Mouse (Mus musculus): Measurements from ENCODE around the gene Clrn1.
A peak's percentile ranks its signal among the peaks of the same experiment; 100 is the strongest.
"Not testable (repeated sequence)": the region's sequence is repeated elsewhere in the genome, so short reads cannot be mapped to it uniquely, and the experiment has no call there.

Clrn1 gene

DNA sequence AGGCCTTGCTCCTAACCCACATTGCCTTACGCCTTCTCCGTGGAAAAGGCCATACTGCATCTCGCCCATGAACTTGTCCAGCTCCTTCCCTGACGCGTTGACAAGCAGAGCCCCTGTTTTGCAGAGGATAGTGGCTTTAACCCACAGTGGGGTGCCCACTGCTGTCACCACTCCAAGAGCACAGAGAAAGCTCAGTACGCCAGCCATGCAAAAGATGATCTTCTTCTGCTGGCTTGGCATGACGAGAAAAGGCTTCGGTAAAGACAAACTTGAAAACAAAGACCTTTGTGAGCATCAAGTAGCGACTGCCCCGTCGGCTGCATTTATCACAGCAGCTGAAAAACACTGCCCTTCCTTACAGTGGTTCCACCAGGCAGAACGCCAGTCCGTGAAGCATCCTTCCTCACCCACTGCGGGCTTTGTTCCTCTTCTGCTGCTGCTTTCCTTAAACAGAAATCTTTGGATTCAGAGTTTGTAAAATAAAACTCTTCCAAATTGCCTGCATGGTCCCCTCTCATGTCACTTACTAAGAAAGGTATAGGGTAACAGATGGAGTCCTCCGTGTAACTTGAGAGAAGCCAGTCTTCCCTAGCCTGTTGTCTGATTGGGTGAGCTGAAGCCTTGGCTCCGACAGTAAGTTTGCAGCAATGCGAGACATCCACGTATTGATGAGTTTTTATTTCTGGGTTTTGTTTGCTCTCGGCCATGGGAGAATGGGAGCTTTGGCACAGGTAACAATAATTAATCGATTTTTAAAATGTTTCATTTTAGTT is at the start of gene Clrn1:
Gene Clrn1, minus strand, starts transcription at position 540 of the 773 bp plus-strand sequence.
- no peak for DNase-seq (ENCODE audit: low spot score in 2 of 2)

DNA sequence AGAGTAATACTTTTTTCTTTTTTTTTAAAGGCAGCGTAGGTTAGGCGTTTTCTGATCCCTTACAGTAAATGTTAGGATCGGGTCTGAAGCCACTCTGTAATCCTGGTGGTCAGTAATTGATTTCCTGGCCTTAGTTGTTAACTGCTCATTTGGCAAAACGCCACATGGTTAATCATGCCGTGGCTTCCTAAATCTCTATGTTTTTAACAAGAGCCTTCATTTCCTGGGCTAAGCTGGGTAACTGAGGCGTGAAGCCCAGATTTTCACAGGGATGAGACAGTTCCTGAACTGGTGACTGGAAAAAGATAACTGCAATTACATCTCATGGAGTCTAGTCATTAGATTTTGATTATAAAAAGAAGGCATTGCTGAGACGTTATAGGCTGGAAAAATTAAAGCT is 38.9 kb upstream of the Clrn1 start:
- DNase-seq (ENCODE audit: low spot score in 2 of 2): no peak

DNA sequence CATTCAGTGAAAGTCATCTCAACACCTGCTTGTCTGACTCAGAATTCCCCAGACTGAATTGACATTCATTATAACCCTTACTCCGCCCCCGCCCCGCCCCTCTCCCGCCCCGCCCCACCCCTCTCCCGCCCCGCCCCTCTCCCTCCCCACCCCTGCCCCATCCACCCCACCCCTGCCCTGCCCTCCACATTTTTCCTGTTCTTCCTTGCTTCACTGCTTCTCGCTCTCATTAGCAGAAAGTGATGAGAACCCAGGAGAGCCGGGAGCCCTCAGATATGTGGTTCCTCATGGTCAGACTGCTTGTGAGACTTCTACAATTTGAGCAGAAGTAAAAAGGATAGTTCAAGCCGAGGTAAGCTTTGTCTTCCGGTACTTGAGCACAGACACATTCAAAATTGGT is 38.0 kb upstream of the Clrn1 start:
- DNase-seq (ENCODE audit: low spot score in 2 of 2): no peak

DNA sequence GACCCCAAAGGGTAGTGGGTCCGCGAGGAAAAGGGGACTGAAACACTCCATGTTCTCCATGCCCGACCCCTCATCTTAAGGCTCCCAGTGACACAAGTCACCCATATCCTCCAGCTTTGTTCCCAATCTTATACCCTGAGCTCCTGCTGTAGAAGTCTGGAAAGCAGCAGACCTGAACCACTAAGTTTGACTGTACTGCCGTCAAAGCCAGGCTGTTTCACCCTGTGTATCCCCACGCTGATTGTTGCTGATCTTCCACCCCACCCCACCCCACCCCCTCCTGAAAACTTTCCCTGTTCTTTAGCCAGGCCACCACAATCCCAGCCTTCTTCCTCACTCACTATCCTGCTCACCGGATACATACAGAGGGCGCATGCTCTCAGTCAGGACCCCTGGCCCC is 37.5 kb upstream of the Clrn1 start:
- no peak for DNase-seq (ENCODE audit: low spot score in 2 of 2)

DNA sequence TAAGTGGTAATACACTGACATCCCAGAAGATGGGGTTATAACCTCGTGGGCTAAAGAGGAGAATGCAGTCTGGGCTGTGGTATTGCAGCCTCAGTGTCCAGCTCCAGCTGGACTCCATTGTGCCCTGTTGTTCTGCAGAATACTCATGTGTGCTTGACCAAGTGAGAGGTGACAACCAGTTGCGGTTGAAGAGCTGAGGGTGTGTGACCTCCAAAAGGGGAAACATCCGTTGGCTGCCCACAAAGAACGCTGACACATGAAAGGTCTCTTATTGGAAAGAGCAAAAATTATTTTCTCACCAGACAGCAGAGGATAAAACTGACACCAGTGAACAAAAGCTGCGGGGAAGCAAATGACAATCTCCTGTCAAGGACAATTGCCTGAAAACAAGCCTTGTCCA is 36.2 kb upstream of the Clrn1 start:
- DNase-seq (ENCODE audit: low spot score in 2 of 2): peak; percentile 37 to 70

DNA sequence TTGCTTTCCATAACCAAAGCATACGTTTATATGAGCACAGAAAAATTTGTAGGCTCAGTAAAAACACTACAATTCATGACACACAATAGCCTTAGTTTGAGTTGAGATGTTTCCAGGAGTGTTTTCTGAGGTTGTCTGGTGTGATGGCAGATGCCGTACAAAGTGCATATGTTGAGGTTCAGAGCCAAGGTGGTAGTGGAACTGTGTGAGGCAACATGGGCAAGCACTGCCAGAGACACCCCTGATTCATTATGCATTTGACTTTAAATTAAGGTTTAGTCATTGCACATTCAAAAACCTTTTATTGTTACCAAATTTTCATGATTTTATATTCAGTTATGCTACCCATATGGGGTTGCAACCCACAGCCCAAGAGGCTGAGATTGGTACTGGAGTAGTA is 19.5 kb upstream of the Clrn1 start:
- no peak for DNase-seq (ENCODE audit: low spot score in 2 of 2)

DNA sequence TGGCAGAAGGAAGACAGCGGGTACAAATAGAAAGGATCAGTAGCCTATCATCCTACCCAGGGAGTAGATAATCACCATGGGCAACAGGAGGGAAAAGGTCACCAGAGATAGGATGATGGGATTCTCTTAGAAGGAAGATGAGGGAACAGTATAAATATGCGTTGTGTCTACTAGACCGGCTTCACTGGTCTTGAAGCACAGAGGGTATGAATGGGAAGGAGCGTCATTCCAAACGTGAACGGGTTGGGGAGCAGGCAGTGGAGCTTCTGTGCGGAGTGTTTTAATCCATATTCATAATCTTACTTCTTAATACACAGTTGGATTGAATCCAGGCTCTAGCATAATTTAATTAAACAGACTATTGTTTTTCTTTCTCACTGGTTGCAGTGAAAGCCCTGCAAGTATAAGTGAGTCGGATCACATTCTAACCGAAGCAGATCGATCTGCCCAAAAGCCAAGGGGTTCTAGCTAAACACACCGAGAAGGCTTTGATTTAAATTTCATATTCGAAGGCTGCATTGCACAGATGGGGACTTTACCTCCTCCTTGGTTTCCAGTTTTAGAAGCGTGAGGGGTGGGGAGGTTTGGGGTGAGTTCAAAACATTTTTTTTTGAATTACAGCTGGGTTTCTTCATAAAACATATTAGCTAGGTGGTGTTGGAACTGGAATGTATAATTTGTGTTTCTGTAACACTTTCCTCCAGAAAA is 17.1 kb upstream of the Clrn1 start:
- DNase-seq (ENCODE audit: low spot score in 2 of 2): no peak

DNA sequence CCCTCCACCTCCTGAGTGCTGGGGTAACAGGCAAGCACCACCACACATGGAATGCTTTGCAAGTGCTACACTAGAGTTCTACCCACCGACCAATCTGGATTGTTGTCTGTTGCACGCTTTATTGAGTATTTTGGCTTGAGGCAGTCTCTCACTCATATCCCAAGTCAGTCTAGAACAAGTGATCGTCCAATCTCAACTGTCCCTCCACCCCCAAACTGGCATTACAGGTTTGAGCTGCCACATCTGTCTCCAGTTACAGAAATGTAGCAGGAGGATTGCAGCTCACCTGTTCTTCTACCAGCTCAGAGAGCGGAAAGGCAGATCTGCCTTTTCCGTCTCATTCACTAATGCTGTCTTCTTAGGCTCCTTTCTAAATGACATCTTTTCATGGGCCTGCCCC is 10.0 kb upstream of the Clrn1 start:
- no peak for DNase-seq (ENCODE audit: low spot score in 2 of 2)

DNA sequence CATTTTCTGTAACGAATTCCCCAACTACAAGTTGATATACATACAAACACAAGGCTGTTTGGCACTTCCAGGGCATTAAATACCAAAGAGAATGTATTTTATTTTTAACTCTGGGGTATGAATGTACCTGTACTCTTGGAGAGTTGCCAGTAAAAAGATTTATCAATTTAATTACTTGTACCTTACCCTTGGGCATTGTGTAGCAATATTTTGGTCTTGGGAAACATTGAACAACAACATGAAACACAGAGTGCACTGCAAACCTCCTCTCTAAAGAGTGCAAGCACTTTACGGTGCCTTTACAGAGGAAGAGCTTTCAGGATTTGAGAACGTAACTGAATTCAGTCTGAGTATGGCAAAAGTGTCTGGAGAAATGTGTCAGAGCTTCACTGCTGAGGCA is 9.4 kb upstream of the Clrn1 start:
- DNase-seq (ENCODE audit: low spot score in 2 of 2): no peak

DNA sequence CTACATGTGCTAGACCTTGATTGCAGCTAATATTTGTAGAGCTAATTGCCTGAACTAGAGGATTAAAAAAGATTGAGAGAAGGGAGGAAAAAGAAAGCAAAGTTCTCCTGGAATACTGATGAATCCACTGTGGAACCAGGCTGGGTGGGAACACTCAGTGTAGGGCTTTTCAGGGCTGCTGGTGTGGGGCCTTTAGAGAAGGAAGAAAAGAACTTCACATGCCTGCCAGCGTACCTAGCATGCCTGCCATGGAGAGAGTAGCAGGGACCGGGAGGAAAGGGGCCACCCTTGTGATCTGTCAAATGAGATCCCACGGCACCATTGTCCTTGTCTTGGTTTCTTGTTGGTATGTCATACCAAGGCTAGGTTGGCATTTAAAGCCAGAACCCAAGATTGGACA is 4.5 kb upstream of the Clrn1 start:
- DNase-seq (ENCODE audit: low spot score in 2 of 2): no peak

DNA sequence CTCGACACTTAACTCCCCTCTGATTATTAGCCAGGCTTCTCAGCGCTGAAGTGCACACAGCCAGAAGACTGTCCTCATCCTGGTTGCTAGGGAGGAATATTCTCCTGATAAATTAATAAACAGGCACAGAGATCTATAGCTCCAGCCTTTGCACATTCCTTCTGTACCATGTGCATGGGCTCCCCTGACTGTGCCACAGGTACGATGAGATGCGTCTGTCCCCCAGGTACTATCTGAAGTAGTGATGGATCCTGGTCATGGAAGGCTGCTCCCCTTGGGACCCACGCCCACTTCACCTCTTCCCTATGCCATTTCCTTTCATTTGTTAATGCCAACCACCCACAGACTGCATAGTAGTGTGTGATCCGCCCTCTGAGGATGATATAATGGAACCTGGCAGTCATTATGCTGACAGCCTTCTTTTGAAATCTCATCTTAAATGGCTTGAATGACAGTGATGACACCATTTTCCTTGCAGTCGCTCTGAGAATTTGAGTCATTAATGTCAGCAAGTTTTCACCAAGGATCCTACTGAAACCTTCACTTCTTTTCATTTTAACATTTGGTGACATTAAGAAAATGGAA is 3.1 kb upstream of the Clrn1 start:
- DNase-seq (ENCODE audit: low spot score in 2 of 2): no peak

DNA sequence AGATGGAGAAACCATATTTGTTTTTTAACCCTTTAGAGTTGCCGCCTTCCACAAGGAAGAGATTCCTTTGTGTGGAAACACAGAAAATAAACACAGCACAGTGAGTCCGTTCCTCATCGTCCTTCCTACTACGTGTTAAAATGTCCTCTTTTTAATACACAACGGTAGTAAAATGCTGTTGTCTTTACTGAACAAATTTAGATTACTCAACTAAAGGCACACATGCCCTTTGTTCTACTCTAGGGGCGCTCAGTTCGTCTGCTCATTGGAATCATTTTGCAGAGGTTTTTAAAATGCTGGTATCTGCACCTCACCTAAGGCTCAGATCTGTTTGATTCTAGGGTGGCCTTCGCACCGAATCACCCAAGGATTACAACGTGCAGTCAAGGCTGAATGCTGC is 2.6 kb upstream of the Clrn1 start:
- DNase-seq (ENCODE audit: low spot score in 2 of 2): no peak

DNA sequence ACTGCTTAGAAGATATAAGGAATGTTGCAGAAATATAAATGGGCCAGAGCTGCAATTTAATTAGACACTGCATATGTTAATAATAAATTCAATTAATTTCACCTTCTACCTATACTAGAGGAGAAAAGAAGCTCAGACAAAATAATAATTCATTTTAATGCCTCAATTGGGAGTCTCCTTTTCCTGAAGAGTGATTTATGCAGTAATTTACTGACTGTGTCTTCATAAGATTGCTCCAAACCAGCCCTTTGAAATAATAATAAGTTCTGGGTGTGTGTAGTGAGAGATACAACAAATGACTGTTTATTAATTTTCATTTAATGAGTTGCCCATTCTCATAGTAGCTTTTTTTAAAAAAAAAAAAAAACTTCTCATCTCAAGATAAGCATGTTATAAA is 1.6 kb downstream of the Clrn1 start:
- DNase-seq (ENCODE audit: low spot score in 2 of 2): no peak

DNA sequence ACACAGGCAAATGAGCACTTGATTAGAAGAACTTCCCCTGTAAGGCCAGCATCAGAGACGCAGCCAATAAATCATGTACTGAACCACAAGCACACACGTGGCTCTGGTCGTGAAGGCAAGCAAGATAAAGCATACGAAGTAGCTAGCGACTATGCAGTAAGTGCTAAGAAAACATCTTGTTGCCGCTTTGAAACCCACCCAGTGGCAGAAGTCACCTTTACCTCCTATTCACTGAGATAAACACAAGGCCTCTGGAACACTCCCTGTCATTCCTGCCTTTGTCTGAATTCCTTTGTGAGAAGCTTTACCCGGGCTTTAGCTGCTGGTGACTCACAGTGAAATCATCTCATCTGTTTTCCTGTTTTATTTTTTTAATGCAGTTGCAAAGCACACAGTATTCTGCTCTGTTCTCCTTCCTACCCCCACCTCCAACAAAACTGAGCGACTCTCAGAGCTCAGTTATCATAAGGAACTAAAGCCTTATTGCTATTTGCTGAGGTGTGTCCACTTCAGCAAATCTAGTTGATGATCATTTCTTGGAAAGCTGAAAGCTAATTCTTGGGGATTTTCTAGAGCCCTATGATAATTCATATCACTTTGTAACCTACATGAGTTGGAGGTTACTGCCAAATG is 2.1 kb downstream of the Clrn1 start:
- no peak for DNase-seq (ENCODE audit: low spot score in 2 of 2)

DNA sequence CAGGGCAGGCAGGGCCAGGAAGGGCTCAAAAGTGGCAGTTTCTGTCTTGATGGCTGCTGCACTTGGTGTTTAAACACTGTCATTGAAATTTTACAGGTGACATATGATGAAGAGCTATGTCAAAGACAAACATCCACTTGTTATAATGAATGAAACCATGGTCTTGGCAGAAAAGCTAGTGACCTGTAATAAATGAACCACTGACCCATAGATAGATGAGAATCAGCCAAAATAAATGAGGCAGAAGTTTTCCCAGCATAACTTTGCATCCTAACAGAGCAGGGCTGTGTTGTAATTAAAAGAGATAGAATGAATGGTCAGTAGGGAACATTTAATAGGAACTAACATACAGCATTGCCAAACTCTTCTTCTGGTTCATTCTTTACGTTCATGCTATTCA is 4.1 kb downstream of the Clrn1 start:
- no peak for DNase-seq (ENCODE audit: low spot score in 2 of 2)

DNA sequence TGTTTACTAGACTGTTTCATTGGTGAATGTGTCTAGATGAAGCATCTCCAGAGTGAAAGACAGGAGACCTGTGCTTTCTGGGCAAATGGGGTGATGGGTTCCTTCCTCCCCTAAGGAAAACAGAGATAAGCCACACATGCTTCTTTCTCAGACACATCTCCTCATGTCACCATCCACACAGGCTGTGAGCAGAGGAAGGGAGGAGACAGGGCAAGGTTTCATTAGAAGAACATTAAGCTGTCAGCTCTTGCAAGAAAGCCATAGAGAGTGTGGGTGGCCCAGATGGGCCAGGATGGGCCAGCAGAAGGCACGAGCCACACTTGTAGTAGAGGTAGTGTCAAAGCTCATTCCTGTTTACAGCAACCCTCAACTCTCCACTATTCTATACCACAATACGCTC is 5.0 kb downstream of the Clrn1 start:
- DNase-seq (ENCODE audit: low spot score in 2 of 2): no peak

DNA sequence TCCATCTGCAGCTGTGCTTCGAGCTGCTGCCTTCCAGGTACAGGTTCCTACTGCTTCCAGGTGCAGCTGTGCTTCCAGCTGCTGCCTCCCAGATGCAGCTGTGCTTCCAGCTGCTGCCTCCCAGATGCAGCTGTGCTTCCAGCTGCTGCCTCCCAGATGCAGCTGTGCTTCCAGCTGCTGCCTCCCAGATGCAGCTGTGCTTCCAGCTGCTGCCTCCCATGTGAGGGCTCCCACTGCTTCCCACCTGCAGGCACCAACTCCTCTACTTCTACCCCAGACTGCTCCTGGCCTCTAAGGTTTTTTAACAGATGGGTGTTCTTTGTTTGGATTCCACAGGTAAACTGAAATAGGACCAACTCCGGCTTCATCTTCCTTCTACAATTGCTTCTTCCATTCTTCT is 13.3 kb downstream of the Clrn1 start:
- DNase-seq (ENCODE audit: low spot score in 2 of 2): not testable (repeated sequence)

DNA sequence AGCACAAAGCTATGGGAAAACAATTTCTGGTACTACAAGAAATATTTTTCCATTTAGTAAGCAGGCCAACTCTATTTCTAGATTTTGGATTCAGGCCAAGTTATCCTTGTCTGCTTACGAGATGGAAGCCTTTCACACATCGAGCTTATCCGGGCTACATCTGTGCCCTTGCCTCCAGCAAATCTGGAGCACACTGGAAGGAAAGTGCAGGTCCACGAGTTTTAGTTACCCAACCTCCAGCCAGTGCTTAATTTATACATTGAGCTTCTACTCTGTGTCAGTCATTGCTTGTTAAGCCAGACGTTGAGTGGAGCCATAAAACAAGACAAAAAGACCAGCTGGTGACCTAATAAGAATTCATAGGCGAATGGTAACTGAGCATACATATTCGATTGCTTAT is 19.4 kb downstream of the Clrn1 start:
- DNase-seq (ENCODE audit: low spot score in 2 of 2): no peak

DNA sequence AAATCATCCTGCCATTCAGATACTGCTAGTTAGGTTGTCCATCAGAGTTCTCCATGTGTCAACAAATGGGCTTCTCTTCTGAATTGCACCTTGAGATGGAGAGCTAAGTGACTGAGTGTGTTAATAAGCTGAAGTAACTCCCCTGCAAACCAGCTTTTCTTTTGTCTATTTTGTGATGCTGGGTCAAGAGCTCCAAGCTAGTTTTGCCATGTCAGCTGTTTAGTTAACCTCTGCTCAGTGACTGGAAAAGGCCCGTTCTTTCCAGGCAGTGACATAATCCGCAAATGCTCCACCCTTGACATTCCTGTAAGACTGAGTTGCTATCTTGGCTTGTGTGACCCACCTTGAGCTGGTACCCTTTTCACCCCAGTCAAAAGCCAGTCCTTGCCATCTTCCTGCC is 22.2 kb downstream of the Clrn1 start:
- DNase-seq (ENCODE audit: low spot score in 2 of 2): no peak

DNA sequence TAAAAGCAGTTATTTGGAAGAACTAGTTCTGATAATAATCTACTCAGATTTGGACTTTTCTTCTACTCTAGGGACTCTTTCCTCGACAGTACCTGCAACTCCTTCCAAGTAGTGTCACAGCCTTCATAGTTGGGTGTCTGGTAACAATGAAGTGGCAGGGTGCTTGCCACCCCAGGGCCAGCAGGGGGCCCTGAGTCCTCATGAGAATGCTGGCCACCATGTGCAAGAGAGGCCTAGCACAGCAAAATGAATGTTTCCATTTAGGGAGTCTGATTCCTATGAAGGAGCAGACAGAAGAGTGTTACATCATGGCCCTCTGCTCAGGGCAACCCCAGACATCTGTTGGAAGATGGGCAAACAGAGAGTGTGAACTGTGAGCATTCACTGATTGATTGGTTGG is 41.7 kb downstream of the Clrn1 start:
- no peak for DNase-seq (ENCODE audit: low spot score in 2 of 2)

DNA sequence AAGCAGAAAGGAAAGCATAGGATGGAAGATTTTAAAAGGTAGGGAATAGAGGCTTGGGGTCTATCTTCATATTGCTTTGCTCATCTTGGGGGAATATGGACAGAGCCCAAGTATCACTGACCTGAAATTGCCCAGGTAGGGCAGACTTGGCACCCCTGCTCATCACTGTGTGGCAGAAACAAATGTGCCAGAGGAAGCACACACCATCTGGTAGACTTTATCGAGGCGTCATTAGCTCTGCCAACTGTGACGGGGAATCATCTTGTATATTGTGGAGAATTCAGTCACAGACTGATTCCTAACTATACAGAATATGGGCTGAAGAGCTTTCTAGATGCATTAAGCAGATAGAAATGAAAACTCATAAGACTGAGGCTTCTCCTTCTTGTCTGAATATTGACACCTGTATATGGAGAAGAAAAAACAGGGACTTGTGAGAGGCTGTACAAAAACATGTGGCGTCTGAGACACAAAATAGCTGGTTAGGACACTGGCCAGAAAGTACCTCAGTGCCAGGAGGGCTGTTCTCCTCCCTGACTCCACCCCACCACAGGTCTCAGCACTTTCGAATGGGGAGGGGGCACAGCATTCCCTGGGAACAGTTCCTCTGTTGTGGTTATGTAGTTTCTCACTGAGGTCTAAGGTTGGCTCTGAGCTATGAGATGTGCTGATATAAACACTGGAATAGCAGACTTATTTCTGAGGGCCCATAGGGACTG is 51.5 kb downstream of the Clrn1 start:
- no peak for DNase-seq (ENCODE audit: low spot score in 2 of 2)

DNA sequence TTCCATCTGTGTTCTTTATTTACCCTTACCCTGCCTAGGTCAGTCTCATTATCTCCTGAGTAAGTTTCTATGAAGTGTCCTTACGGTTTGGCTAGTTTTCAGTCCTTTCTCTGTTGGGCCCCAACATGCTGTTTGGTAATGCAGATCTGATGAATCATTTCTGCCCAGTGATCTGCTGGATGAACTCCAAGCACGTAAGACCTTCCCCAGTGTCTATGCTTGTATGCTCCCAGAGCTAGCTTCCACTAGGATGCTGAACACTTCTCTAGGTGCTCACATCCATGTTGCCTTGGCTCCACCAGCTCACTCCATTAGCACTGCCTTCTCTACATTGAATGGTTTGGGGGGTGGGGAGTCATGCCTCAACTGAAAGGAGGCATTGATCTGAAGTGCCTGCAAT is 52.3 kb downstream of the Clrn1 start:
- DNase-seq (ENCODE audit: low spot score in 2 of 2): no peak

Data from natural killer cell, adult 2 months (primary cell).